Mouse (Mus musculus) embryo, embryonic 9.5 days (tissue): ENCODE measurements around the gene Nusap1.
"Not testable (repeated sequence)": the region's sequence is repeated elsewhere in the genome, so short reads cannot be mapped to it uniquely, and the experiment has no call there.

ENCODE experiments used
- DNase-seq: peaks from one replicate; pipeline ENCODE4 v3.0.0-alpha.2; 2017; ENCODE audit errors: extremely low spot score

The Nusap1 gene

DNA sequence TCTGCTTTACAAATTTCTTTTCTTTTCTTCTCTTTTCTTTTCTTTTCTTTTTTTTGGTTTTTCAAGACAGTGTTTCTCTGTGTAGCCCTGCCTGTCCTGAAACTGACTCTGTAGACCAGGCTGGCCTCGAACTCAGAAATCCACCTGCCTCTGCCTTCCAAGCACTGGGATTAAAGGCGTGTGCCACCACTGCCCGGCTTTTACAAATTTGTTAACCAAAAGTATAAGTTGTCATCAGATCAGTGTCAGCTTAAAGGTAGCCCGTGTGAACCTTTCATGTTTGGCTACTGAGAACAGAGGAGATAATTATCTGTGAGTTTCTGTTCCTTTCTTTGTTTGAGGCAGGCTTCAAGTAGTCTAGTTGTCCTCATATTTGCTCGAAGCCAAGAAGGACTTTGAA lies 26.2 kb downstream of the Nusap1 start:
- DNase-seq: no peak

DNA sequence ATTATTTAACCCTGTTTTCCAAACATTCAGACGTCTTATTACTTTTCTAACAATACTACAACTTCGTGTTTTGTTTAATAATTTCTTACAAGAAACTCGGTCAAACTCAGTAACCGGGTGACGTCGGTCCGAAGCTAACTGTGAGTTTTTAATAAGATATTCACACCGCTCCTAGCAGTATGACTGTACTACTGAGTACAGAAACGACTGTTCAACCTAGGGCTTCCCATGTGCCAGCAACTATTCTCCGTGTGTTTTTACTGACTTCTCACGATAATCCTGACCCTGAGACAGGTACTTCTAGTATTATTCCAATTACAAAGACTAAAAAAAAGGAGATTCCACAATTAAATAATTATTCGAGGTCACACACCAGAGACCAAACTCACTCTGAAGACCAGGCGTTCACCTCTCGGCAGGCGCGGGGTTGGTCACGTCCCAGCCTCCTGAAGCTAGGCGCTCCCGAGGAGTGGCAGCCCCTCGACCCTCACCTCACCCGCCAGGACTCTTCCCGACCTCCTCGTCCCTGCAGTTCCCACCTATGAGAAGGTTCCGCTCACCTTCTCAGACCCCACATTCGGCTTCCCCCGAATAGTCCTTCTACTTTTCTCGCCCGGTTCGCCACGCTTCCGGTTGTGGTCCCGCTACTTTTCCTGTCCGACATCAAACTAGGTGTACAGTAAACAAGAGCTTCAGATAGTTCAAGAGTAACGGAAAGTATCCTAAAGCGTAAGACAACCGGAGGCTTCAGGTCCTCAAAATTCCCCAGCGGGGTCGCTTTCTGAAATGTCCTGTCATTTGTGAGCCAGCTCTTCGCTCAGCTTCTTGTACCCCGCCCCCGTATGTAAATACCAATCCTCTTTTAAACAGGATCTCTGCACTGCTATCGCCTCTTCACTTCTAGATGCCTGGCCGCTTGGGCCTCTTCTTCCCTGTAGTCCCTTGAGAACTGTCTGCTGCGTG lies 44.4 kb downstream of the Nusap1 start, which contains the start of gene Ndufaf1:
Gene Ndufaf1 (minus strand): TSS at position 608 of the 963 bp plus-strand sequence.
- peak; percentile 84 for DNase-seq

DNA sequence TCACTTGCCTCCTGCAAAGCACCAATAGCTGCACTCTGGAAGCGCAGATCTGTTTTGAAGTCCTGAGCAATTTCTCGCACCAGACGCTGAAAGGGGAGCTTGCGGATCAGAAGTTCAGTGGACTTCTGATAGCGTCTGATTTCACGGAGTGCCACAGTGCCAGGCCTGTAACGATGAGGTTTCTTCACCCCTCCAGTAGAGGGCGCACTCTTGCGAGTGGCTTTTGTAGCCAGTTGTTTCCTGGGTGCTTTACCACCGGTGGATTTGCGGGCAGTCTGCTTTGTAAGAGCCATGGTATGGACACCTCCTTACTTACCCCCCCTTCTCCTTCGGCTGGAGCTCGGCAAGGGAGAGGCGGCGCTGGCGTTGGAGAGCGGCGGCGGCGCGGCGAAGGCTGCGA lies 47.6 kb downstream of the Nusap1 start:
- DNase-seq: not testable (repeated sequence)

DNA sequence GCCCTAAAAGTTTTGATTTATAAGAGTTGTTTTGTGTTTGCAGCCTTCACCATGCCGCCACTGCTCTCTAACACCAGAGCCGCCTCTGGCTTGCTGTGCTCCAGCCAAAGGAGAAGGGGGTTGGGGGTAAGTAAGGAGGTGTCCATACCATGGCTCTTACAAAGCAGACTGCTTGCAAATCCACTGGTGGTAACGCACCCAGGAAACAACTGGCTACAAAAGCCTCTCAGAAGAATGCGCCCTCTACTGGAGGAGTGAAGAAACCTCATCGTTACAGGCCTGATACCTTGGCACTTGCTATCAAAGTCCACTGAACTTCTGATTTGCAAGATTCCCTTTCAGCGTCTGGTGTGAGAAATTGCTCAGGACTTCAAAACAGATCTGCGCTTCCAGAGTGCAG lies 50.9 kb downstream of the Nusap1 start:
- peak; percentile 26 for DNase-seq

DNA sequence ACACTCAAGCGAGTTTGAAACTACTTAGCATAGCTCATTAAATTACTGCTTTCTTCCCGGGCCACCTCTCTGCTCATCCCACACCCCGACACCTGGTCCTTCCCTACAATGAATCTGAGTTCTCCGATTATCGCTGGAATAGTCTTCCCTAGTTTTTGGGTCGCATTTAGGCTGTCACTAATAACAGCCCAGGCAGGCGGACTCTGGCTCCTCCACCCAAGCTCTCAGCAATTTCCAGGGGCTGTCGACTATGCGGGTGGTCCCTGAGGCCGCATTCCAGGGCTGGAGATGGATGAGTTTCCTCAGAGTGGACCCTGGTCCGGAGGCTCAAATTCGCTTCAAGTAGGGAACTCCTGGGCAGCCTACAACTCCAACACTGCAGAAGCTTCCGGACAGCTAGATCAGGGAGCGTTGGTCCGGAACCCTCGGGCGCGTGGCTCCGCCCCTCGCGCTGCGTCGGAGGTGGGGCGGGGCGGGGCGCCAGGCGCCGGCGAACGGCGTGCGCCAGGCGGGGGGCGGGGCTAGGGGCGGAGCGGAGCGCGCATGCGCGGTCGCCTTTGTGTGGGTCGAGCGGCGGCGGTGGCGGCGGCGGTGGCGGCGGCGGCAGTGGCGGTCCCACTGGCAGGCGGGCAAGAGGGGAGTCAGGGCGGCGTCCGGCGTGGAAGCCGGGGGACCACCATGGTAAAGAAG lies 56.6 kb downstream of the Nusap1 start, which contains the start of gene Rtf1:
Gene Rtf1 (plus strand): TSS at position 544 of the 690 bp plus-strand sequence.
- peak; percentile 96 for DNase-seq

DNA sequence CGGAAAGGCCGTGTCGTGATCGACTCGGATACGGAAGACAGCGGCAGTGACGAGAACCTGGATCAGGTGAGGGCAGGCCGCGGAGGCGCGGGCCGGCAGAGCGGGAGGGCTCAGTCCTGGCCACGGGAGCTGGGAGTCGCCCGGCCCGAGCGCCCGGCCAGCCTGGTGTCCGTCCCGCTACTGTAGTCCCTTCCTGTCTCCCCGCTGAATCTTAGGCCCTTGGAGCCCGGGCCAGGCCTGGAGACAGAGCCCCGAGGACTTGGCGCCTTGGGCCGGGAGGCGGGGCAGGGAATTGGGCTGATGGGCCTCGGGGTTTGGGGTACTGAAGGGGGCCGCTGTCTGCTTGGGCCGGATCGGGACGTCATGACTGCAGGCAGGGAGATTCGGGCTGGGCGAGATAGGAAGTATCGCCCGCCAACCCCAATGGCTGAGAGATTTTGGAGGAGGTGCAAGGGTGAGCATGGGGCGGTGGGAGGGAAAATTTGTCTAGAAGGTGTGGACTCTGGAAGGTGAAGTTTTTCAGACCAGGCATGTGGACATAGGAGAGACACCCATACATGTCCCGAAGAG lies 57.2 kb downstream of the Nusap1 start:
- no peak for DNase-seq

DNA sequence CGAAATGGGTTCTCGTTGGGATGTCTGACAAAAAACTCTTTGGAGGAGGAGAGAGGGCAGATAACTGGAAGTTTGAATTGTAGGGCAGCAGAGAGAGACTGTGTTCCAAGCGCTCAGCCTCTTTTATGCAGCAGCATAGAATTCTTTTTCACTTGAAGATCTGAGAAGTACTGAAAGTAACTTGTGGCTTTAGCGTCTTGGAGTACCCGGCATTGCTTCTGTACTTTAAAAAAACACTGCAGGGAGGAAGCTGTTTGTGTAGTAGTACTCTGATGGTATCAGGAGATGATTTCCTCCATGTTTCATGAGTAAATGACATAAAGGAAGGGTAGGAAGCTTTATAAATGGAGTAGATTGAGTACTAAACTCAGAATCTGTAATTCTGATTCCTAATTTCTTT lies 57.7 kb downstream of the Nusap1 start:
- no peak for DNase-seq

DNA sequence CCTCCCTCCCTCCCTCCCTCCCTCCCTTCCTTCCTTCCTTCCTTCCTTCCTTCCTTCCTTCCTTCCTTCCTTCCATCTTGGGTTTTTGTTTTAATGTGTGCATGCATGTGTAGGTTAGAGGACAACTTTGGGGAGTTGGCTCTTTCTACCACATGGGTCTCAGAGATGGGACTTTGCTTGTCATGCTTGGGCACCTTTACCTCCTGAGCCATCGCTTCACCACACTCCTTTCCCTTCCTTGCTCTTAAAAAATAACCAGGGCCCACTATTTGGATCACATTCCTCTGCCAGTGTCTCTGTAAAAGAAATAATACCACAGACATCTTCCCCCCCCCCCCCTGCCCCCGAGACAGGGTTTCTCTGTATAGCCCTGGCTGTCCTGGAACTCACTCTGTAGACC lies 65.6 kb downstream of the Nusap1 start:
- no peak for DNase-seq

DNA sequence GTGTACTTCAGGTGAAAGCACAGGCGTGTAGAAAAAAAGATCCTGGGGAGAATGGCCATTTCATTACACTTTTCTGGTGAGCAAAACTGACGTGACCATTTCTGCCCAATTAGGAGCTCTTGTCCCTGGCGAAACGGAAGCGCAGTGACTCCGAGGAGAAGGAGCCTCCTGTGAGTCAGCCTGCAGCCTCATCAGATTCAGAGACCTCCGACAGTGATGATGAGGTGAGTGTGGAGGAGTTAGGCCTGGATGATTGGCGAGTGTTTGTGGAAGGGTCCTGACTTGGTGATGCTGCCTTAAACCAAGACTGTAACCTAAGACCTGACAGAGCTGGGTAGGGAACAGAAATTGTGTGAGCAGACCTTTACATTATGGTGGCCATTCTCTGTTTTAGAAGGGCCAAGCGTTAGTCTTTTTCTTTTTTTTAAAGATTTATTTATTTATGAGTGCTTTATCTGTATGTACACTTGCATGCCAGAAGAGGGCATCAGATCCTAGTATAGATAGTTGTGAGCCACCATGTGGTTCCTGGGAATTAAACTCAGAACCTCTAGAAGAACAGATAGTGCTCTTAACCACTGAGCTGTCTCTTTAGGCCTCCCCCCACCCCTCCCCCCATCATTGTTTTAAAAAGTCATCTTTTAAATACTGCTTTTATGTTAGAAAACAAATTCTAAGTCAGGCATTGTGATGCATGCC lies 74.1 kb downstream of the Nusap1 start:
- no peak for DNase-seq

DNA sequence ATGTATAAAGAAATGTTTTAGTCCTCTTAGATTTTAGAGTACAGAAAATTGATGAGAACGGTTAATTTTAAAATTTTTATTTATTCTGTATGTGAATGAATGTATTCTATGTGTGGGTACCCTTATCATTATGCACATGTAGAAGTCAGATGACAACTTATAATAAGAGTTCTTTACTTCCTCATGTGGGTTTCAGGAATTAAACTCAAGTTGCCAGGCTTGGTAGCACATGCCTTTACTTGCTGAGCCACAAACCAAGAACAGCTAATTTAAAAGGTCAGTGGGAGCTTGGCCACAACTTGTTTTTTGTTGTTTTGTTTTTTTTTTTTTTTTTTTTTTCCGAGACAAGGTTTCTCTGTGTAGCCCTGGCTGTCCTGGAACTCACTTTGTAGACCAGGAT lies 76.7 kb downstream of the Nusap1 start:
- DNase-seq: no peak

DNA sequence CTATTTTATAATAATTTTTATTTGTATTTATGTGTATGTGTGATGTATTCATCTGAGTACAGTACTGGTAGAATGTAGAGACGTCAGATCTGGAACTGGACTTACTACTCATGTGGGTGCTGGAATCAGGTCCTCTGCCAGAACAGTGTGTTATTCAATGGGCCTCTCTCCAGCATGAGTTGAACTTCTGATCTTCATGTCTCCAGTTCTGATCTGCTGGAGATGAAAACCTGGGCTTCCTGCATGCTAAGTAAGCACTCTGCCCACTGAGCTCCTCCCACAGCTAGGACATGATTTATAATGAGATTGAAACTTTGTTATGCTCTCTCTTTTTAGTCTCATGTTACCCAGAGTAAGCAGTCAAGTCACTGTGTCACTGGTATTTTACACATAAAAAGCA lies 78.0 kb downstream of the Nusap1 start:
- DNase-seq: no peak

DNA sequence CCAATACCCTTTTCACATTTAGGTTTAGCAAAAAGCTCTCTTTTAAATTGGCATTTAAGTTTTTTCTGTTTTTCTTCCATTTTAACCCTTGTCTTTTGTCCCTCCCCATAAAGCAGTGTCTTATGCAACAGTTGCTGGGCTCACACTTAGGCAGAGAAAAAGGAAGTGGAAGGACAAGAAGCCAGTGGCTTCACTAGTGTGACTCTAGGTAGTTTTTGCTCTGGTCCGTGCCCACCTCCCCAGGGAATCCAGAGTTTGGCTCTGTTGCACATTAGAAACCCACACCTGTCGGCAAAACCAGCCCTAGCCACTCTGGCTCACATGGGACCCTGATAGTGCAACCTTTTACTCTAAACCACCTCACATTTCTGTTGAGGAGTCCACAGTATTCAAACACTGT lies 80.4 kb downstream of the Nusap1 start:
- DNase-seq: no peak

DNA sequence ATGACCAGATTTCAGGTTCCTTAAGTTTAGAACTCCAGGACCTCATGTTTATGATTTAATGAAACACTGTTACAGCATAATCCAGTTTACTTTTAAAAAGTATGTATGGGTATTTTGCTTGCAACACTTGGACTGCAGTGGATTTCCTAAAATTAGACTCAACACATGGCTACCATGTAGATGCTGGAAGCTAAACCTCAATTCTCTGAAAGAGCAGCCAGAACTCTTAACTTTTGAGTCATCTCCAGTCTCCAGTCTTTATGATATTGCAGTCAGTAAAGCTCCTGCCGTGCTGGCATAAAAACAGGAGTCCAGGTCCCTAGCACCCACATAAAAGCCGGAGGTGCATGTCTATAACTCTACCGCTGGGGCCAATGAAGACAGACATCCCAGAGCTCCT lies 81.9 kb downstream of the Nusap1 start:
- DNase-seq: no peak
